Mouse (Mus musculus): Measurements from ENCODE around the gene Ppef2.

Ppef2 gene

DNA sequence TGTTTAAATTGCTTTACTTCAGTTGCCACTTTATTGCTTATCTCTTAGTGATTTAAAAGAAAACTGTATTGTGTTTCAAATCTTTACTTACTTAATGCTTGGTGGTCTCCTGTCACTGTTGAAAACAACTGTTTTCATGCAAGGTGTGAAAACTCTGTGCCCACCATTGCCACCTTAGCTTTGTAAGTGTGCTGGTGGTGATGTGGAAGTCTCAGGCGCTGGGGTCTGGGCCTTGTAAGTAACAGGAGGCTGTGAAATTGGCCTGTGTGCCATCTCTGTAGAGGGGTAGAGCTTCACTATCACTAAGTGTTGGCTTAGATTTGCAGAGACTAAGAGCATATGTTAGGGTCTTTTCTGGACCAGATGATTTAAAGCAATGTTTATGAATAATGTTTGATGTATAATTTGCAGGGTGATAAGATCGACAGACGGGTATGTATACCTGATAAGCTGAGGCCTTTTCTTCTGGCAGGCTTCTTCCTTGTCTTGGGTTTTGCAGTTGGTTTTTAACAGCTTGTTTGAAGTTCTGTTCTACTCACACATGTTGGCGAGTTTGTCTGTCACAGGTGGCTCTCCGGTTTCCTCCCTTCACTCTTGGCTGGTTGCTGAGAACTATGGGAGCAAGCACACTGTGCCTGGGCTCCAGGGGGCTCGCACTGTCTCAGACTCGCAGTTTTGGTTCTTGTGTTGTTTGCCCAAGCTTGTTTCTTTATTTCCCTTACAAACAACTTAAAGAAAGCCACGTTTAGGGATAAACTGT, 72.8 kb downstream of the Ppef2 start:
- DNase-seq = no peak
